Mouse (Mus musculus) bone marrow, adult 2 months (tissue): Measurements from ENCODE around the gene Dock3.

Experiments used
- CTCF ChIP-seq: fragments of 200-500 bp; IDR thresholded peaks from 2 replicates; pipeline ENCODE4 v1.5.1; 2011; ENCODE audit warnings: low read length, control low read depth; ENCODE audit not compliant: control insufficient read depth, insufficient read depth
- POLR2A ChIP-seq: fragments of 200-500 bp; IDR thresholded peaks from 2 replicates; pipeline ENCODE4 v1.6.1; 2011; ENCODE audit warnings: low read depth, mild to moderate bottlenecking, control low read depth, low read length, borderline replicate concordance; ENCODE audit not compliant: control insufficient read depth

GRCm38 (mm10) chr9:107261792-107262191 lies 30.1 kb upstream of the Dock3 start:
- TF ChIP-seq CTCF (no peak), POLR2A (no peak)
